ENCODE assay signal across 29 mouse cellular contexts in the genomic region with DNA sequence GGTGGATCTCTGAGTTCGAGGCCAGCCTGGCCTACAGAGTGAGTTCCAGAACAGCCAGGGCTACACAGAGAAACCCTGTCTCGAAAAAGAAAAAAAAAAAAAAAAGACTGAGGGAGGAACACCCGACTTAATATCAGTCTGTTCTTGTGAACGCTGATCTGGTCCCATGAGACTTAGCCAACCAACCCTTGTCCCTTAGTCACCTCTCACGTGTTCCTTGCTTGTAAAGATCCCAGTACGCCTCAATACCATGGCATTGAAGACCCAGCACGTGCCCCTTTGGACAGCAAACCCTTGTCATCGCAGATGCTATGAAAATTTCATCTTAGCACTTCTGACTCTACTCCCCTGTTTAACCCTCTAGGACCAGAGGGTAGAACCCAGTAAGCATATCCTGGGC. TPM values are rescaled to one million over a fixed set of nuclear protein-coding genes. Genes with fewer than 3 reads are reported as not detected.
"Had no signal": no experiment of that assay in that cellular context is flagged by ENCODE, and none has a peak within 500 bp of the region (broad histone marks: within the 10 kb centered on the region; RNA-seq: fewer than 3 reads in every experiment).

No protein-coding gene starts in this region.

- H3K9ac ChIP-seq: heart, embryonic 12.5 days; hindbrain, embryonic 12.5 days; hindbrain, embryonic 14.5 days; intestine, embryonic 15.5 days; kidney, embryonic 15.5 days; limb, embryonic 12.5 days had no signal

- H3K36me3 ChIP-seq: hindbrain, embryonic 12.5 days; intestine, embryonic 15.5 days had no signal

- H3K9me3 ChIP-seq: heart, embryonic 10.5 days; heart, embryonic 12.5 days; hindbrain, embryonic 10.5 days; hindbrain, embryonic 12.5 days; intestine, embryonic 15.5 days; kidney, embryonic 15.5 days; limb, embryonic 10.5 days; limb, embryonic 12.5 days had no signal

- H3K4me1 ChIP-seq: intestine, embryonic 15.5 days had no signal

- H3K27me3 ChIP-seq: heart, embryonic 12.5 days; hindbrain, embryonic 12.5 days; intestine, embryonic 15.5 days; kidney, embryonic 15.5 days; limb, embryonic 12.5 days had no signal

- ATAC-seq: forebrain, embryonic 16.5 days; hindbrain, embryonic 16.5 days; inflammation-experienced regulatory T-cells, adult 6 months; intestine, embryonic 15.5 days; intestine, postnatal 0 days had no signal

- H3K4me3 ChIP-seq: gastrocnemius, adult 2 months; heart, embryonic 10.5 days; heart, embryonic 12.5 days; hindbrain, embryonic 10.5 days; hindbrain, embryonic 12.5 days; intestine, embryonic 15.5 days; kidney, embryonic 15.5 days; layer of hippocampus, adult 2 months; left cerebral cortex, adult 2 months; limb, embryonic 10.5 days; limb, embryonic 12.5 days had no signal

- DNase-seq: gastrocnemius, adult 2 months; gastrocnemius, postnatal 10 days; gastrocnemius, postnatal 25 days; heart, adult 18-20 months; heart, postnatal 10 days; heart, postnatal 4 days; kidney, adult 18-20 months; kidney, postnatal 14 days; kidney, postnatal 4 days had no signal

- H3K4me2 ChIP-seq: heart, embryonic 12.5 days; hindbrain, embryonic 12.5 days; hindbrain, embryonic 14.5 days; intestine, embryonic 15.5 days; kidney, embryonic 15.5 days; limb, embryonic 12.5 days had no signal

- H3K27ac ChIP-seq: gastrocnemius, adult 2 months; heart, embryonic 10.5 days; hindbrain, embryonic 10.5 days; hindbrain, embryonic 12.5 days; hindbrain, embryonic 14.5 days; intestine, embryonic 15.5 days; kidney, postnatal 0 days; layer of hippocampus, adult 2 months; left cerebral cortex, adult 2 months; limb, embryonic 10.5 days; limb, embryonic 12.5 days had no signal

RNA-seq across cellular contexts. Expression of gene Morn3, which starts 49.5 kb away (rescaled TPM):
- polyA plus RNA-seq: forebrain, embryonic 16.5 days; frontal cortex, adult 2 months; heart, embryonic 10.5 days; heart, embryonic 12.5 days; heart, embryonic 14.5 days; intestine, postnatal 0 days; kidney, postnatal 0 days; limb, embryonic 10.5 days; limb, embryonic 12.5 days; limb, embryonic 14.5 days; liver, adult 2 months had no signal
